Mouse (Mus musculus): Measurements from ENCODE around the gene Dohh. TPM values are rescaled to one million over a fixed set of nuclear protein-coding genes. Genes with fewer than 3 reads are reported as not detected.
A peak's percentile ranks its signal among the peaks of the same experiment; 100 is the strongest.

Gene Dohh
- polyA plus RNA-seq, 1 experiment from 2014 or later: 61.0 TPM

GRCm38 (mm10) chr10:81389801-81390677 lies 5.8 kb downstream of the Dohh start:
- Histone ChIP-seq H3K9me3 (ENCODE audit: control insufficient read depth, low read length) (no peaks in the 10 kb centered on the region), H3K27me3 (ENCODE audit: control insufficient read depth, insufficient read depth, low read length) (no peaks in the 10 kb centered on the region), H3K4me2 (ENCODE audit: low read depth, low read length) (no peak overlapping the region), H3K9ac (replicated peaks; ENCODE audit: low read depth, low read length) (no peak overlapping the region), H3K27ac (ENCODE audit: low read depth, low read length) (no peak overlapping the region), H3K36me3 (ENCODE audit: control insufficient read depth, insufficient read depth, low read length) (peaks cover 21% of the 10 kb centered on the region), H3K4me1 (ENCODE audit: control insufficient read depth, insufficient read depth, low read length) (peaks cover 17% of the 10 kb centered on the region), H3K4me3 (ENCODE audit: low read depth, low read length) (no peak overlapping the region)
- 61% methylated on average over 23 of the region's 23 CpGs for WGBS
- peak; percentile 61 for ATAC-seq (ENCODE audit: low read depth)

GRCm38 (mm10) chr10:81390678-81390965 lies 6.4 kb downstream of the Dohh start:
- 91% methylated on average over 13 of the region's 13 CpGs for WGBS
- no peak overlapping the region for H3K9ac ChIP-seq (replicated peaks; ENCODE audit: low read depth, low read length)

GRCm38 (mm10) chr10:81392270-81392669 lies 8.0 kb downstream of the Dohh start:
- 82% methylated on average over 6 of the region's 6 CpGs for WGBS
- no peak overlapping the region for H3K4me2 ChIP-seq (ENCODE audit: low read depth, low read length)
- no peak overlapping the region for H3K9ac ChIP-seq (replicated peaks; ENCODE audit: low read depth, low read length)
- ATAC-seq (ENCODE audit: low read depth): no peak
- H3K27me3 ChIP-seq (ENCODE audit: control insufficient read depth, insufficient read depth, low read length): no peaks in the 10 kb centered on the region
- peaks cover 12% of the 10 kb centered on the region for H3K36me3 ChIP-seq (ENCODE audit: control insufficient read depth, insufficient read depth, low read length)
- H3K4me3 ChIP-seq (ENCODE audit: low read depth, low read length): no peak overlapping the region
- H3K27ac ChIP-seq (ENCODE audit: low read depth, low read length): no peak overlapping the region
- H3K9me3 ChIP-seq (ENCODE audit: control insufficient read depth, low read length): no peaks in the 10 kb centered on the region
- H3K4me1 ChIP-seq (ENCODE audit: control insufficient read depth, insufficient read depth, low read length): peaks cover 17% of the 10 kb centered on the region

More at GRCm38 (mm10) chr10:81390678-81390965, 6.4 kb downstream of the Dohh start:
- H3K36me3 ChIP-seq (ENCODE audit: control insufficient read depth, insufficient read depth, low read length): peaks cover 21% of the 10 kb centered on the region
- H3K4me2 ChIP-seq (ENCODE audit: low read depth, low read length): no peak overlapping the region
- no peak overlapping the region for H3K27ac ChIP-seq (ENCODE audit: low read depth, low read length)
- no peak overlapping the region for H3K4me3 ChIP-seq (ENCODE audit: low read depth, low read length)
- H3K4me1 ChIP-seq (ENCODE audit: control insufficient read depth, insufficient read depth, low read length): peaks cover 13% of the 10 kb centered on the region; the same call in 1 of the 2 replicates
- no peaks in the 10 kb centered on the region for H3K9me3 ChIP-seq (ENCODE audit: control insufficient read depth, low read length)
- no peak for ATAC-seq (ENCODE audit: low read depth)
- no peaks in the 10 kb centered on the region for H3K27me3 ChIP-seq (ENCODE audit: control insufficient read depth, insufficient read depth, low read length)

GRCm38 (mm10) chr10:81392781-81393185 lies 8.6 kb downstream of the Dohh start, which contains the start of gene Smim24:
Gene Smim24 (plus strand): TSS chr10:81393051.
- ATAC-seq (ENCODE audit: low read depth): no peak
- Histone ChIP-seq H3K4me2 (ENCODE audit: low read depth, low read length) (peak within 1 kb of the TSS; percentile 39), H3K9me3 (ENCODE audit: control insufficient read depth, low read length) (no peaks in the 10 kb centered on the region), H3K27ac (ENCODE audit: low read depth, low read length) (peak within 1 kb of the TSS; percentile 22; the same call in 1 of the 2 replicates), H3K9ac (replicated peaks; ENCODE audit: low read depth, low read length) (peak within 1 kb of the TSS; percentile 32), H3K36me3 (ENCODE audit: control insufficient read depth, insufficient read depth, low read length) (peaks cover 11% of the 10 kb centered on the region), H3K4me3 (ENCODE audit: low read depth, low read length) (0 out of 2 replicates have a peak within 1 kb of the TSS, but pooled peaks have one; percentile 12), H3K4me1 (ENCODE audit: control insufficient read depth, insufficient read depth, low read length) (peaks cover 17% of the 10 kb centered on the region), H3K27me3 (ENCODE audit: control insufficient read depth, insufficient read depth, low read length) (no peaks in the 10 kb centered on the region)
- WGBS: 68% methylated on average over 13 of the region's 14 CpGs

- Histone ChIP-seq H3K9me3 (ENCODE audit: control insufficient read depth, low read length) (no peaks in the 10 kb centered on the region), H3K36me3 (ENCODE audit: control insufficient read depth, insufficient read depth, low read length) (peaks cover 7% of the 10 kb centered on the region; the same call in 1 of the 2 replicates), H3K4me2 (ENCODE audit: low read depth, low read length) (peak overlapping the region; percentile 39), H3K4me3 (ENCODE audit: low read depth, low read length) (0 out of 2 replicates have a peak overlapping the region, but pooled peaks have one; percentile 12), H3K27me3 (ENCODE audit: control insufficient read depth, insufficient read depth, low read length) (no peaks in the 10 kb centered on the region), H3K4me1 (ENCODE audit: control insufficient read depth, insufficient read depth, low read length) (peaks cover 20% of the 10 kb centered on the region), H3K9ac (replicated peaks; ENCODE audit: low read depth, low read length) (peak overlapping the region; percentile 32; the same call in 1 of the 2 replicates), H3K27ac (ENCODE audit: low read depth, low read length) (peak overlapping the region; percentile 22; the same call in 1 of the 2 replicates)
- ATAC-seq (ENCODE audit: low read depth): no peak
- 7% methylated on average over 19 of the region's 19 CpGs for WGBS
Measured at GRCm38 (mm10) chr10:81393456-81394063, 9.3 kb downstream of the Dohh start.

GRCm38 (mm10) chr10:81395127-81395526 lies 10.9 kb downstream of the Dohh start:
- Histone ChIP-seq H3K4me2 (ENCODE audit: low read depth, low read length) (no peak overlapping the region), H3K9ac (replicated peaks; ENCODE audit: low read depth, low read length) (no peak overlapping the region), H3K27me3 (ENCODE audit: control insufficient read depth, insufficient read depth, low read length) (no peaks in the 10 kb centered on the region), H3K27ac (ENCODE audit: low read depth, low read length) (no peak overlapping the region), H3K4me1 (ENCODE audit: control insufficient read depth, insufficient read depth, low read length) (peaks cover 15% of the 10 kb centered on the region), H3K9me3 (ENCODE audit: control insufficient read depth, low read length) (no peaks in the 10 kb centered on the region), H3K4me3 (ENCODE audit: low read depth, low read length) (no peak overlapping the region), H3K36me3 (ENCODE audit: control insufficient read depth, insufficient read depth, low read length) (peaks cover 15% of the 10 kb centered on the region)
- ATAC-seq (ENCODE audit: low read depth): no peak
- 16% methylated on average over 5 of the region's 5 CpGs for WGBS

- Histone ChIP-seq H3K9ac (replicated peaks; ENCODE audit: low read depth, low read length) (no peak overlapping the region), H3K27me3 (ENCODE audit: control insufficient read depth, insufficient read depth, low read length) (no peaks in the 10 kb centered on the region), H3K9me3 (ENCODE audit: control insufficient read depth, low read length) (no peaks in the 10 kb centered on the region), H3K4me1 (ENCODE audit: control insufficient read depth, insufficient read depth, low read length) (peaks cover 19% of the 10 kb centered on the region), H3K27ac (ENCODE audit: low read depth, low read length) (peak overlapping the region; percentile 55; the same call in 1 of the 2 replicates), H3K36me3 (ENCODE audit: control insufficient read depth, insufficient read depth, low read length) (peaks cover 21% of the 10 kb centered on the region), H3K4me3 (ENCODE audit: low read depth, low read length) (no peak overlapping the region), H3K4me2 (ENCODE audit: low read depth, low read length) (no peak overlapping the region)
- 84% methylated on average over 4 of the region's 4 CpGs for WGBS
- no peak for ATAC-seq (ENCODE audit: low read depth)
Measured at GRCm38 (mm10) chr10:81395865-81396264, 11.6 kb downstream of the Dohh start.

GRCm38 (mm10) chr10:81396749-81397148 lies 12.5 kb downstream of the Dohh start:
- Histone ChIP-seq H3K4me2 (ENCODE audit: low read depth, low read length) (no peak overlapping the region), H3K27me3 (ENCODE audit: control insufficient read depth, insufficient read depth, low read length) (no peaks in the 10 kb centered on the region), H3K9ac (replicated peaks; ENCODE audit: low read depth, low read length) (0 out of 2 replicates have a peak overlapping the region, but pooled peaks have one; percentile 4), H3K4me1 (ENCODE audit: control insufficient read depth, insufficient read depth, low read length) (peaks cover 27% of the 10 kb centered on the region), H3K9me3 (ENCODE audit: control insufficient read depth, low read length) (no peaks in the 10 kb centered on the region), H3K4me3 (ENCODE audit: low read depth, low read length) (no peak overlapping the region), H3K36me3 (ENCODE audit: control insufficient read depth, insufficient read depth, low read length) (peaks cover 21% of the 10 kb centered on the region), H3K27ac (ENCODE audit: low read depth, low read length) (no peak overlapping the region)
- no peak for ATAC-seq (ENCODE audit: low read depth)
- WGBS: 54% methylated on average over 5 of the region's 5 CpGs

GRCm38 (mm10) chr10:81399296-81399695 lies 15.1 kb downstream of the Dohh start:
- 50% methylated on average over 5 of the region's 5 CpGs for WGBS
- no peak overlapping the region; the same call in 1 of the 2 replicates for H3K27ac ChIP-seq (ENCODE audit: low read depth, low read length)
- no peak overlapping the region for H3K4me3 ChIP-seq (ENCODE audit: low read depth, low read length)
- peaks cover 25% of the 10 kb centered on the region for H3K36me3 ChIP-seq (ENCODE audit: control insufficient read depth, insufficient read depth, low read length)
- no peaks in the 10 kb centered on the region for H3K27me3 ChIP-seq (ENCODE audit: control insufficient read depth, insufficient read depth, low read length)
- H3K4me1 ChIP-seq (ENCODE audit: control insufficient read depth, insufficient read depth, low read length): peaks cover 36% of the 10 kb centered on the region
- H3K4me2 ChIP-seq (ENCODE audit: low read depth, low read length): no peak overlapping the region
- H3K9ac ChIP-seq (replicated peaks; ENCODE audit: low read depth, low read length): no peak overlapping the region
- H3K9me3 ChIP-seq (ENCODE audit: control insufficient read depth, low read length): no peaks in the 10 kb centered on the region
- ATAC-seq (ENCODE audit: low read depth): no peak

All from neural tube, embryonic 14.5 days (tissue).